Mouse (Mus musculus) midbrain, embryonic 16.5 days (tissue): ENCODE data around the gene Tmie. TPM values are rescaled to one million over a fixed set of nuclear protein-coding genes. Genes with fewer than 3 reads are reported as not detected.
A peak's percentile ranks its signal among the peaks of the same experiment; 100 is the strongest.

ENCODE experiments used
- ATAC-seq: fragments of 200-750 bp; cut with Nextera tagmentation; 2 replicates; pipeline ENCODE4 v1.8.0; 2017; ENCODE audit warnings: moderate TSS enrichment
- H3K27ac ChIP-seq: fragments of 300-500 bp; sonication (generic); 2 replicates; pipeline ENCODE4 v1.5.1; 2014; ENCODE audit warnings: mild to moderate bottlenecking, low read length, mixed read lengths
- H3K27me3 ChIP-seq: fragments of 300-500 bp; sonication (generic); 2 replicates; pipeline ENCODE4 v1.6.1; 2014; ENCODE audit warnings: low read depth, low read length, mixed read lengths; ENCODE audit not compliant: control insufficient read depth, insufficient read depth
- H3K36me3 ChIP-seq: fragments of 300-500 bp; sonication (generic); 2 replicates; pipeline ENCODE4 v1.6.1; 2014; ENCODE audit warnings: mild to moderate bottlenecking, low read length, moderate library complexity, mixed read lengths; ENCODE audit not compliant: control insufficient read depth, insufficient read depth
- H3K4me1 ChIP-seq: fragments of 300-500 bp; sonication (generic); 2 replicates; pipeline ENCODE4 v1.6.1; 2014; ENCODE audit warnings: mild to moderate bottlenecking, low read length, mixed read lengths; ENCODE audit not compliant: control insufficient read depth, insufficient read depth
- H3K4me2 ChIP-seq: fragments of 300-500 bp; sonication (generic); 2 replicates; pipeline ENCODE4 v1.6.1; 2014; ENCODE audit warnings: mild to moderate bottlenecking, low read length, mixed read lengths
- H3K4me3 ChIP-seq: fragments of 300-500 bp; sonication (generic); 2 replicates; pipeline ENCODE4 v1.5.1; 2014; ENCODE audit warnings: low read depth, mild to moderate bottlenecking, low read length, moderate library complexity, mixed read lengths
- H3K9ac ChIP-seq: fragments of 300-500 bp; sonication (generic); 2 replicates; pipeline ENCODE4 v1.6.1; 2014; ENCODE audit warnings: low read depth, low read length, mixed read lengths
- H3K9me3 ChIP-seq: fragments of 300-500 bp; sonication (generic); replicated peaks from 2 replicates; pipeline ENCODE4 v1.6.1; 2014; ENCODE audit warnings: mild to moderate bottlenecking, low read length, mixed read lengths; ENCODE audit not compliant: control insufficient read depth, poor library complexity, severe bottlenecking
- WGBS: fragments of 180-500 bp; shearing (Covaris S2); extraction: QIAGEN DNeasy Blood & Tissue Kit; methylation state at CpG from one replicate; pipeline ENCODE4 v1.1.7; 2014; 5-methylcytosine and 5-hydroxymethylcytosine counted together
- polyA plus RNA-seq: library from polyadenylated mRNA; unstranded; fragments of >200 nt; fragmentation: Nextera tagmentation; extraction: Ambion mirVana; gene quantifications from 2 replicates; pipeline ENCODE4 v1.2.1, GENCODE M21; 2015

Tmie gene
- 4.0 and 5.7 TPM in 2 replicates for polyA plus RNA-seq

GRCm38 (mm10) chr9:110879998-110880561, at the start of gene Tmie:
TSS of gene Tmie (minus strand) at chr9:110880113.
- peak within 1 kb of the TSS; percentile 88 for H3K4me2 ChIP-seq
- H3K9ac ChIP-seq = peak within 1 kb of the TSS; percentile 67
- H3K27ac ChIP-seq = no peak within 1 kb of the TSS
- H3K36me3 ChIP-seq = no peaks in the 10 kb centered on the region
- H3K9me3 ChIP-seq = no peaks in the 10 kb centered on the region
- WGBS = under 1% methylated on average over 48 of the region's 57 CpGs
- ATAC-seq = peak; percentile 50
- H3K4me1 ChIP-seq = peaks cover 14% of the 10 kb centered on the region
- peaks cover 31% of the 10 kb centered on the region for H3K27me3 ChIP-seq
- H3K4me3 ChIP-seq = peak within 1 kb of the TSS; percentile 55

- Histone ChIP-seq H3K27ac (no peak overlapping the region), H3K36me3 (no peaks in the 10 kb centered on the region), H3K4me1 (no peaks in the 10 kb centered on the region), H3K4me3 (no peak overlapping the region), H3K4me2 (no peak overlapping the region), H3K9me3 (no peaks in the 10 kb centered on the region), H3K9ac (no peak overlapping the region), H3K27me3 (no peaks in the 10 kb centered on the region)
- 20% methylated on average over 7 of the region's 7 CpGs for WGBS
- ATAC-seq = no peak
Measured at GRCm38 (mm10) chr9:110922759-110923158, 42.8 kb upstream of the Tmie start.

- WGBS = 51% methylated on average over 15 of the region's 15 CpGs
- no peak overlapping the region for H3K27ac ChIP-seq
- no peak overlapping the region for H3K9ac ChIP-seq
- H3K9me3 ChIP-seq = no peaks in the 10 kb centered on the region
- ATAC-seq = no peak
- H3K27me3 ChIP-seq = no peaks in the 10 kb centered on the region
- no peaks in the 10 kb centered on the region for H3K36me3 ChIP-seq
- H3K4me2 ChIP-seq = no peak overlapping the region
- H3K4me1 ChIP-seq = no peaks in the 10 kb centered on the region
- no peak overlapping the region for H3K4me3 ChIP-seq
Measured at GRCm38 (mm10) chr9:110920665-110921419, 40.9 kb upstream of the Tmie start.

- H3K4me1 ChIP-seq = no peaks in the 10 kb centered on the region
- H3K27me3 ChIP-seq = no peaks in the 10 kb centered on the region
- no peak within 1 kb of the TSS for H3K4me3 ChIP-seq
- no peak for ATAC-seq
- 93% methylated on average over 7 of the region's 7 CpGs for WGBS
- H3K4me2 ChIP-seq = no peak within 1 kb of the TSS
- no peaks in the 10 kb centered on the region for H3K9me3 ChIP-seq
- H3K27ac ChIP-seq = no peak within 1 kb of the TSS
- no peak within 1 kb of the TSS for H3K9ac ChIP-seq
- no peaks in the 10 kb centered on the region for H3K36me3 ChIP-seq
Measured at GRCm38 (mm10) chr9:110916786-110917185, 36.9 kb upstream of the Tmie start, which contains the start of gene Fam240a. TSS of gene Fam240a (minus strand) at chr9:110916861.

- Histone ChIP-seq H3K36me3 (no peaks in the 10 kb centered on the region), H3K4me1 (no peaks in the 10 kb centered on the region), H3K9me3 (no peaks in the 10 kb centered on the region), H3K4me2 (no peak overlapping the region), H3K27ac (no peak overlapping the region), H3K27me3 (no peaks in the 10 kb centered on the region), H3K4me3 (no peak overlapping the region), H3K9ac (no peak overlapping the region)
- 77% methylated on average over 8 of the region's 8 CpGs for WGBS
- ATAC-seq = no peak
Measured at GRCm38 (mm10) chr9:110915466-110915865, 35.6 kb upstream of the Tmie start.

- H3K9ac ChIP-seq = no peak overlapping the region
- ATAC-seq = no peak
- no peak overlapping the region for H3K27ac ChIP-seq
- no peaks in the 10 kb centered on the region for H3K9me3 ChIP-seq
- H3K36me3 ChIP-seq = no peaks in the 10 kb centered on the region
- H3K4me1 ChIP-seq = no peaks in the 10 kb centered on the region
- no peak overlapping the region for H3K4me3 ChIP-seq
- 61% methylated on average over 21 of the region's 21 CpGs for WGBS
- no peak overlapping the region for H3K4me2 ChIP-seq
- H3K27me3 ChIP-seq = no peaks in the 10 kb centered on the region
Measured at GRCm38 (mm10) chr9:110914631-110915236, 34.8 kb upstream of the Tmie start.

GRCm38 (mm10) chr9:110909371-110909967, 29.6 kb upstream of the Tmie start:
- Histone ChIP-seq H3K27me3 (no peaks in the 10 kb centered on the region), H3K4me3 (no peak overlapping the region), H3K4me1 (no peaks in the 10 kb centered on the region), H3K27ac (no peak overlapping the region), H3K36me3 (no peaks in the 10 kb centered on the region), H3K9ac (no peak overlapping the region), H3K4me2 (no peak overlapping the region), H3K9me3 (no peaks in the 10 kb centered on the region; the same call in 1 of the 2 replicates)
- ATAC-seq = no peak
- 81% methylated on average over 6 of the region's 6 CpGs for WGBS

GRCm38 (mm10) chr9:110908631-110909016, 28.7 kb upstream of the Tmie start:
- Histone ChIP-seq H3K36me3 (no peaks in the 10 kb centered on the region), H3K9ac (no peak overlapping the region), H3K27me3 (no peaks in the 10 kb centered on the region), H3K27ac (no peak overlapping the region), H3K9me3 (no peaks in the 10 kb centered on the region; the same call in 1 of the 2 replicates), H3K4me2 (no peak overlapping the region), H3K4me1 (no peaks in the 10 kb centered on the region), H3K4me3 (no peak overlapping the region)
- 88% methylated on average over 3 of the region's 3 CpGs for WGBS
- ATAC-seq = no peak
